Mouse (Mus musculus) kidney, postnatal 14 days (tissue): Measurements from ENCODE around the gene Cdk17.

Source experiments
- DNase-seq: peaks from one replicate; pipeline ENCODE4 v3.0.0; 2022; ENCODE audit warnings: mixed read lengths

Cdk17 gene

GRCm38 (mm10) chr10:93291352-93291751 lies 130.7 kb downstream of the Cdk17 start:
- peak; percentile 75 for DNase-seq

GRCm38 (mm10) chr10:93291843-93292242 lies 131.2 kb downstream of the Cdk17 start:
- DNase-seq: peak; percentile 90

- peak; percentile 41 for DNase-seq
These were observed 132.9 kb downstream of the Cdk17 start for GRCm38 (mm10) chr10:93293621-93294020.

GRCm38 (mm10) chr10:93294547-93295219 lies 134.0 kb downstream of the Cdk17 start:
- DNase-seq: peak; percentile 67

- DNase-seq: peak; percentile 71
These were observed 137.1 kb downstream of the Cdk17 start for GRCm38 (mm10) chr10:93297774-93298173.

GRCm38 (mm10) chr10:93298208-93298607 lies 137.5 kb downstream of the Cdk17 start:
- DNase-seq: no peak

DNA sequence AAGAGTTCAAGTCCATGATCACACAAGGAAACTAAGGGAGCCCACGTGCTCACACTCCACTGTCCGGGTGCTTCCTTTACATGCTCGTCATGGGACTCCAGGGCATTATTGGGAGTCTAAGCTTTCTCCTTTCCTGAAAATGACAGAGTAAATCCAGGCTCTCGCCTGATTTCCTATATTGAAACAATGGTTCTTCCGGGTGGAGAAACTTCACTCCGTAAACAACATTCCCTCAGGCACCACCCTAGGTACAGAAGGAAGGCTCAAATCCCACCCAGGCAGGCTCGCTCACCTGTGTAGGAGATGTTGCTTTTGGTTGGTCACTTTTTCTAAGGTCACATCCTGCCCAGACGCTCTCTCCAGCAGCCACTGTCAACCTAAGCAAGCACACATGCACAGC lies 141.2 kb downstream of the Cdk17 start:
- no peak for DNase-seq

GRCm38 (mm10) chr10:93303231-93303630 lies 142.6 kb downstream of the Cdk17 start:
- DNase-seq: no peak

DNA sequence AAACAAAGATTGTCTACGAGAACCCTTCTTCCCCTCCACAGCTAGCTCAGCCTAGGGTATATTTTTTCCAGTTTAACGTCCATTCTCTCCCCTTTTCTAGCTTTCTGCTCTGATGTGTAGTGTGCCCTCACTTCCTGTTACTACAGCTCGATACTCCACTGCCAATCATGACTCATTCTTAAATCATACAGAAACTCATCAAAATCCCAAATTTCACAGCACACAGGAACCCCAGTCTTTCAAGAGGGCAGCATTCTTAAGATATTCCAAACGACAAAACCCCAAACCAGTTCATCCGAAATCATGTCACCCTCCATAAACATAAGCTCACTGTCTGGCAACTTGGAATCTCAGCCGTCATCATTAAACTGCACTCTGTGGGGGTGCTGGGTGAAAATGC lies 145.3 kb downstream of the Cdk17 start:
- DNase-seq: no peak

GRCm38 (mm10) chr10:93306367-93306766 lies 145.7 kb downstream of the Cdk17 start:
- DNase-seq: no peak

DNA sequence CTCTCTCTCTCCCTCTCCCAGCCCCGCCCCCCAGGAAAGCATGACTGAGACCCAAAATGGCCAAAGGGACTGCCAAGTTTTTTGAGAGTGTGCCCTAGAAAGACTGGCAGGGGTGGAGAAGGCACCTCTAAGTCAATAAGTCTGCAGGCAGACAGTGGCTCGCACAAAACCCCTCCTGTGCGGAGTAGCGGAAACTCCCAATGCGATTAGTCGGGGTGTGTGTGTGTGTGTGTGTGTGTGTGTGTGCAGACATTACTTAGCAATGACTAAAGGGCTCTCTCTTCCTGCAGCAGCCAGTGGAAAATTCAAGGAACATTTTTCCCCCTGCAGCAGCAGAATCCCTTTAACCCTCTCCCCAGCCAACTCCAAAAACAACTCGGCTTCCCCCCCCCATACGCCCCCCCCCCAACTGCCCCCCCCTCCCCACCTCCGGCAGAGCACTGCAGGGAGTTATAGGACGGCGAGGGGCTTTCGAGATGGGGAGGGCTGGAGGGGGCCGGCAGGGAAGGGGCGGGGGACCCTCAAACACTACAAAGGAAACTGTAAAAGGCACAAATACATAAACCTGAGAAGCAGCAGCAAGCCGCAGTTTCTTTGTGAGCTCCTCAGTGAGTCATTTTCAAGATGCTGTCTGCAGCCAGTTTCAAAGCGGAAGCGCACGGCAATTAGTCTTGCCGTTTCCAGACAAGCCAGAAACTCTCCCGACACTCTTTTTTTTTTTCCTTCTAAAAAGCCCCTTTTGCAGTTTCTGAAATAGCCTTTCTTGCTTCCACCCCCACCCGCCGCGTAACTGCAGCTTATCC lies 148.7 kb downstream of the Cdk17 start:
- peak; percentile 81 for DNase-seq

GRCm38 (mm10) chr10:93309934-93310621 lies 149.4 kb downstream of the Cdk17 start:
- peak; percentile 40 for DNase-seq

DNA sequence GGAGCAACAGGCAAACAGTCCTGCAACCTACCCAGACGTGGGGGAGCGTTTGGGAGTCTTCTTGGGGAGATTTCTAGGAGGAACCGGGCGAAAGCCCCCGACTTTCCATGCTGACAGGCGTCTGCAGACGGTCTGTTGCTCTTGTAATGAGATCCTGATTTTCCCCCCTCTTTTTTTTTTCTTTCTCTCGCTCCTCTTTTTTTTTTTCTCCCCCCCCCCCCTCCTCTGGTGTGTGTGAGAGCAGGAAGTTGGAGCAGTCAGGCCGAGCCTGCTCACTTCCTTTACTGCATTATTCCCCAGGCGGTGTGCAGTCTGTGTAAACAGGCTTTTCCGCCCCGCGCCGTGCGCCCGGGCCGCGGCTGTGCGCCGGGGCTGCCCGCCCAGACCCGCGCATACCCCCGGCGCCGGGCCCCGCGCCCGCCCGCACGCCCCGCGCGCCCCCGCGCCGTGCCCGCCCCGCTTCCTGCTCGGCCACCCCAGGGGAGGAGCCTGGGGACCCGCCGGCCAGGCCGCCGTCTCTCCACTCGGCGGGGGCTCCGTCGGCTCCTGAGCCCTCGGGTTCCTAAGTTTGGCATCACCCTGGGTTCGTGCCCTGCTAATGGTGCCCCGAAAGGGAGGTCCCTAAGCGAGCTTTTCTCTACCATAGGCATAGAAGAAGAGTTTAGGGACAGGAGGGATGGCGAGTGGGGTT lies 150.2 kb downstream of the Cdk17 start, which contains the start of gene Elk3:
Elk3 (minus strand) TSS at position 415 of the 691 bp plus-strand sequence.
- DNase-seq: peak; percentile 80

DNA sequence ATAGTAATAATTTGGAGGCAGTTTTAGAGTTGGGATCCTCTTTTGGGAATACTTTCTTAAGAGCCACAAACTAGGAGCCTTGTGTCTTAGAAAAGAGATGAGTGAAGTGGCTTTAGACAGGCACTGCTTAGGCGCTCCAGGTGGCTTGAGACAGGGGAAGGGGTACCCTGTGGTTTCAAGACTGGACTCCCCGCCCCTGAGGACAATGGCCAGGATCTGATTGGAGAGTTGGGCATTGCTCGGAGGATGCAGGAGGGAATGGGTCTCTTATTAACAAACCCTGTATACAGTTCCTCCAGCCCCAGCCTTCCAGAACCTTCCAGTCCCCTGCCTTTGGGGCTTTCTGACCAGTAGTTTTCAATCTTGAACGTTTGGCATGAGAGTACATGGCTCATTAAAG lies 150.9 kb downstream of the Cdk17 start:
- no peak for DNase-seq
